Comparison of ENCODE assay signal across 22 mouse cellular contexts in genomic region chr13:115206723-115207122, GRCm38 (mm10).
DNase-seq lines count a peak whose midpoint lies in the region; ATAC-seq and TF ChIP-seq lines count a peak whose summit lies in the region.
"Had no signal": no experiment of that assay in that cellular context is flagged by ENCODE, and none has a peak within 500 bp of the region (broad histone marks: within the 10 kb centered on the region; RNA-seq: fewer than 3 reads in every experiment).

No protein-coding gene starts in this region.

- peak; percentile 7 to 32 for DNase-seq in adrenal gland, adult (ENCODE audit: inconsistent age in 2 of 2, low spot score in 1 of 2)
- no peak for DNase-seq in adrenal gland, postnatal 36 days
- peak; percentile 40 for DNase-seq in MN1 (ENCODE audit: low spot score)
- peak; percentile 50 for DNase-seq in Patski (ENCODE audit: low read depth, low spot score)
- DNase-seq in layer of hippocampus, postnatal 25 days (ENCODE audit: extremely low spot score in 1 of 2, low spot score in 1 of 2), result no peak
- DNase-seq: adrenal gland, adult 8-10 months; adrenal gland, postnatal 14 days; B cell, adult 2 months; cerebellum, adult 11 months; cerebellum, adult 18-20 months; cerebellum, adult 8-10 months; cerebellum, adult 9-11 months; cerebellum, postnatal 14 days; cerebellum, postnatal 36 days; embryo, embryonic 11 days had no signal

- no peak for TF ChIP-seq CTCF in Patski (IDR thresholded peaks at IDR 0.05)

- in situ Hi-C loops in Patski (cut with MboI; ENCODE audit: low pct_unique_long_range_greater_than_20kb), result loop anchor here (25.0 kb wide), 1 partner anchor 369 kb away; no protein-coding TSS in a partner anchor

- peak; percentile 69 for ATAC-seq in Patski
- ATAC-seq: CD4-positive, CD25-positive, alpha-beta regulatory T cell, adult 4 months; forebrain, embryonic 14.5 days; forebrain, embryonic 16.5 days had no signal

- CTCF ChIA-PET in Patski (lab: Charles Lee), result interaction anchor here (0.7 to 1.4 kb wide), 3 partner anchors 73 to 88 kb away, joined by 3 read pairs; no protein-coding TSS in a partner anchor

- POLR2A ChIA-PET in Patski (lab: Charles Lee), result interaction anchor here (0.6 kb wide), 1 partner anchor 41 kb away, joined by 3 read pairs; no protein-coding TSS in a partner anchor

- H3K27me3 ChIP-seq in Patski, result no peaks in the 10 kb centered on the region
- H3K27me3 ChIP-seq: CH12.LX; embryonic facial prominence, embryonic 13.5 days; embryonic facial prominence, embryonic 15.5 days; forebrain, embryonic 12.5 days had no signal

Comparison
In these comparisons a context has a peak if more than half of its experiments do, and no peak if none do; other contexts are left out.
1. DNase-seq: peak in adrenal gland, adult (2 of 2), MN1 (single experiment) and Patski (single experiment); none in adrenal gland, postnatal 36 days (0 of 2) and layer of hippocampus, postnatal 25 days (0 of 2).